Mouse (Mus musculus): ENCODE measurements at regions not wholly inside any gene's neighbourhood (a gene's known extent, or its start where the extent isn't known, plus 50 kb on each side); places are given as distances from the start of the nearest gene placed in this dataset.

DNA sequence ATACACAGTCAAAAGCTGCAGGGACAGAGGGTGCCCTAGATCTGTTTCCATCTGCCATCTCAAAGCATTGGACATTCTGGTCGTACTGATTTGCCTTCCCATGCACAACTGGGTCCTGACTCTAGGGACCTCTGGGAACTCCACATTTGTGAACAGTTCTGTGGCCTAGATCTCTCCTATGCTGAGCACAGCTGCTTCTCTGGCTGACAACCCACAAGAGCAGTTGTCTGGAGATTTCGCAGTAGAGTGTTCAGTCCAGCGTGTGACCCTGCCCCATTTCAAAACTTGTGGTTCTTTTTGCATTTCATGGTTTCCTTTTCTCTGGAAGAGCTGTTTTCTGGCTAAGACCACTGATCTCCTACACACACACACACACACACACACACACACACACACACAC is 269.7 kb upstream of the Sulf2 start:
- H3K4me3 ChIP-seq (ENCODE audit: insufficient read depth, low read depth, low read length) = no peak overlapping the region
- H3K27ac ChIP-seq (ENCODE audit: insufficient read depth, low read depth, low read length) = no peak overlapping the region
- WGBS = 94% methylated on average over 3 of the region's 3 CpGs
- H3K4me1 ChIP-seq (ENCODE audit: control insufficient read depth, insufficient read depth, low read length) = peaks cover 5% of the 10 kb centered on the region
- TF ChIP-seq POLR2A (IDR thresholded peaks at IDR 0.05; ENCODE audit: insufficient read depth, low read depth, low read length) = no peak

GRCm38 (mm10) chr2:166423132-166423660 is 267.7 kb upstream of the Sulf2 start:
- Histone ChIP-seq H3K27ac (ENCODE audit: insufficient read depth, low read depth, low read length) (no peak overlapping the region), H3K4me1 (ENCODE audit: control insufficient read depth, insufficient read depth, low read length) (no peaks in the 10 kb centered on the region), H3K4me3 (ENCODE audit: insufficient read depth, low read depth, low read length) (no peak overlapping the region)
- 82% methylated on average over 6 of the region's 6 CpGs for WGBS
- TF ChIP-seq POLR2A (IDR thresholded peaks at IDR 0.05; ENCODE audit: insufficient read depth, low read depth, low read length) = no peak
- no peak for TF ChIP-seq CTCF (IDR thresholded peaks at IDR 0.05; ENCODE audit: insufficient read depth, low read depth, low read length)

GRCm38 (mm10) chr2:166420275-166420674 is 264.8 kb upstream of the Sulf2 start:
- no peak overlapping the region for H3K27ac ChIP-seq (ENCODE audit: insufficient read depth, low read depth, low read length)
- H3K4me1 ChIP-seq (ENCODE audit: control insufficient read depth, insufficient read depth, low read length) = no peaks in the 10 kb centered on the region
- no peak overlapping the region for H3K4me3 ChIP-seq (ENCODE audit: insufficient read depth, low read depth, low read length)
- TF ChIP-seq POLR2A (IDR thresholded peaks at IDR 0.05; ENCODE audit: insufficient read depth, low read depth, low read length) = no peak
- no peak for TF ChIP-seq CTCF (IDR thresholded peaks at IDR 0.05; ENCODE audit: insufficient read depth, low read depth, low read length)
- 60% methylated on average over 8 of the region's 8 CpGs for WGBS

DNA sequence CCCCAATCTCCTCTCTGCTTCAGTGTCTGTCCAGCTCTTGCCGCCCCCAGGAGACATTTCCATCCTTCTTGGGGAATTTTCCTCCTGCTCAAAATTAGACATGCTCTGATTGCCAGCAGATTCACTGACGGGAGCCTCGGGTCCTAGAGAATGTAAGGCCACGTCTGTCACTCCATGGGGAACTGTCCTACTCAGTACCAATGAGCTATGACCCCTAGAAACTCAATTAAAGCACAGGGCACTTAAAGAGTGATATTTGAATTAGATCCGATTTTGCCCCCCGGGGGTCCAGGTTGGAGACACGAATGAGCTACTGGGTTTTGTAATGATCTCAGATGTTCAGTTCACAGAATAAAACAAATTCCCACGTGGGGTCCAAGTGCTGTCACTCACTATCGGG is 263.8 kb upstream of the Sulf2 start:
- Histone ChIP-seq H3K4me3 (ENCODE audit: insufficient read depth, low read depth, low read length) (no peak overlapping the region), H3K4me1 (ENCODE audit: control insufficient read depth, insufficient read depth, low read length) (no peaks in the 10 kb centered on the region), H3K27ac (ENCODE audit: insufficient read depth, low read depth, low read length) (no peak overlapping the region)
- 64% methylated on average over 9 of the region's 9 CpGs for WGBS
- TF ChIP-seq POLR2A (IDR thresholded peaks at IDR 0.05; ENCODE audit: insufficient read depth, low read depth, low read length) = no peak
- TF ChIP-seq CTCF (IDR thresholded peaks at IDR 0.05; ENCODE audit: insufficient read depth, low read depth, low read length) = no peak

GRCm38 (mm10) chr2:166418279-166418678 is 262.8 kb upstream of the Sulf2 start:
- Histone ChIP-seq H3K4me1 (ENCODE audit: control insufficient read depth, insufficient read depth, low read length) (no peaks in the 10 kb centered on the region), H3K4me3 (ENCODE audit: insufficient read depth, low read depth, low read length) (no peak overlapping the region), H3K27ac (ENCODE audit: insufficient read depth, low read depth, low read length) (no peak overlapping the region)
- 76% methylated on average over 8 of the region's 8 CpGs for WGBS
- no peak for TF ChIP-seq CTCF (IDR thresholded peaks at IDR 0.05; ENCODE audit: insufficient read depth, low read depth, low read length)
- no peak for TF ChIP-seq POLR2A (IDR thresholded peaks at IDR 0.05; ENCODE audit: insufficient read depth, low read depth, low read length)

GRCm38 (mm10) chr2:166417628-166418027 is 262.2 kb upstream of the Sulf2 start:
- Histone ChIP-seq H3K4me3 (ENCODE audit: insufficient read depth, low read depth, low read length) (no peak overlapping the region), H3K27ac (ENCODE audit: insufficient read depth, low read depth, low read length) (no peak overlapping the region), H3K4me1 (ENCODE audit: control insufficient read depth, insufficient read depth, low read length) (peaks cover 2% of the 10 kb centered on the region; the same call in 1 of the 2 replicates)
- no peak for TF ChIP-seq POLR2A (IDR thresholded peaks at IDR 0.05; ENCODE audit: insufficient read depth, low read depth, low read length)
- no peak for TF ChIP-seq CTCF (IDR thresholded peaks at IDR 0.05; ENCODE audit: insufficient read depth, low read depth, low read length)
- WGBS = 92% methylated on average over 10 of the region's 10 CpGs

GRCm38 (mm10) chr2:166415481-166415965 is 260.1 kb upstream of the Sulf2 start:
- no peak for TF ChIP-seq POLR2A (IDR thresholded peaks at IDR 0.05; ENCODE audit: insufficient read depth, low read depth, low read length)
- TF ChIP-seq CTCF (IDR thresholded peaks at IDR 0.05; ENCODE audit: insufficient read depth, low read depth, low read length) = no peak
- WGBS = 65% methylated on average over 16 of the region's 16 CpGs

DNA sequence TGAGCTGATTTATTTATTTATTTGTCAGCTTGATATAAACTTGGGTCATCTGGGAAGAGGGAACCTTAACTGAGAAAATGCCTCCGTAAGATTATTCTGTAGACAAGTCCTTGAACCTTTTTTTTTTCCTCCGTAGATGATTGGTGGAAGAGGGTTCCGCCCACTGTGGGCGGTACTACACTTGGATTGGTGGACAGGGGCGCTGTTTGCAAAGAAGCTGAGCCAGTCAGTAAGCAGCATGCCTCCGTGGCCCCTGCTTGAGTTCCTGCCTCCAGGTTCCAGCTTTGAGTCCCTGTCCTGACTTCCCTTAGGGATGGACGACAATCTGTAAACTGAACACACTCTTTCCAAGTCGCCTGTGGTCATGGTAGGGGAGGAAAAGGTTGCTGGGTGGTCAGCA is 259.4 kb upstream of the Sulf2 start:
- 95% methylated on average over 8 of the region's 8 CpGs for WGBS
- no peak overlapping the region for H3K27ac ChIP-seq (ENCODE audit: insufficient read depth, low read depth, low read length)
- peaks cover 10% of the 10 kb centered on the region for H3K4me1 ChIP-seq (ENCODE audit: control insufficient read depth, insufficient read depth, low read length)
- no peak overlapping the region for H3K4me3 ChIP-seq (ENCODE audit: insufficient read depth, low read depth, low read length)
- TF ChIP-seq CTCF (IDR thresholded peaks at IDR 0.05; ENCODE audit: insufficient read depth, low read depth, low read length) (no peak), POLR2A (IDR thresholded peaks at IDR 0.05; ENCODE audit: insufficient read depth, low read depth, low read length) (no peak)

More at GRCm38 (mm10) chr2:166415481-166415965, 260.1 kb upstream of the Sulf2 start:
- Histone ChIP-seq H3K4me1 (ENCODE audit: control insufficient read depth, insufficient read depth, low read length) (peaks cover 10% of the 10 kb centered on the region), H3K27ac (ENCODE audit: insufficient read depth, low read depth, low read length) (no peak overlapping the region), H3K4me3 (ENCODE audit: insufficient read depth, low read depth, low read length) (no peak overlapping the region)

GRCm38 (mm10) chr2:166412031-166412858 is 256.8 kb upstream of the Sulf2 start:
- no peak overlapping the region for H3K4me3 ChIP-seq (ENCODE audit: insufficient read depth, low read depth, low read length)
- no peak for TF ChIP-seq POLR2A (IDR thresholded peaks at IDR 0.05; ENCODE audit: insufficient read depth, low read depth, low read length)
- H3K4me1 ChIP-seq (ENCODE audit: control insufficient read depth, insufficient read depth, low read length) = peaks cover 10% of the 10 kb centered on the region
- 60% methylated on average over 17 of the region's 17 CpGs for WGBS
- H3K27ac ChIP-seq (ENCODE audit: insufficient read depth, low read depth, low read length) = no peak overlapping the region
